Mouse (Mus musculus): Measurements from ENCODE around the gene Rfx1. TPM values are rescaled to one million over a fixed set of nuclear protein-coding genes. Genes with fewer than 3 reads are reported as not detected.
A peak's percentile ranks its signal among the peaks of the same experiment; 100 is the strongest.

Gene Rfx1
- polyA plus RNA-seq, 1 experiment from 2014 or later: 7.9 TPM

- no peaks in the 10 kb centered on the region; the same call in 1 of the 2 replicates for H3K4me1 ChIP-seq (ENCODE audit: control insufficient read depth, insufficient read depth, low read depth, low read length)
- H3K4me2 ChIP-seq (ENCODE audit: low read length): no peak overlapping the region
- no peaks in the 10 kb centered on the region; the same call in none of the 2 replicates for H3K27me3 ChIP-seq (replicated peaks; ENCODE audit: control insufficient read depth, insufficient read depth, low read length)
- H3K27ac ChIP-seq (ENCODE audit: low read depth, low read length): no peak overlapping the region
- no peaks in the 10 kb centered on the region for H3K9me3 ChIP-seq (ENCODE audit: control insufficient read depth, low read length)
- no peaks in the 10 kb centered on the region for H3K36me3 ChIP-seq (ENCODE audit: control insufficient read depth, insufficient read depth, low read length)
- WGBS: 89% methylated on average over 5 of the region's 5 CpGs
- ATAC-seq: no peak
- no peak overlapping the region for H3K4me3 ChIP-seq (ENCODE audit: low read length)
- H3K9ac ChIP-seq (ENCODE audit: low read depth, low read length): no peak overlapping the region
These were observed 37.4 kb upstream of the Rfx1 start for GRCm38 (mm10) chr8:84029272-84029671.

GRCm38 (mm10) chr8:84032777-84033176 is 33.9 kb upstream of the Rfx1 start:
- H3K4me3 ChIP-seq (ENCODE audit: low read length): no peak overlapping the region
- H3K4me2 ChIP-seq (ENCODE audit: low read length): no peak overlapping the region
- no peaks in the 10 kb centered on the region for H3K9me3 ChIP-seq (ENCODE audit: control insufficient read depth, low read length)
- ATAC-seq: no peak
- no peaks in the 10 kb centered on the region for H3K4me1 ChIP-seq (ENCODE audit: control insufficient read depth, insufficient read depth, low read depth, low read length)
- H3K27ac ChIP-seq (ENCODE audit: low read depth, low read length): no peak overlapping the region
- no peaks in the 10 kb centered on the region; the same call in 1 of the 2 replicates for H3K27me3 ChIP-seq (replicated peaks; ENCODE audit: control insufficient read depth, insufficient read depth, low read length)
- no peaks in the 10 kb centered on the region for H3K36me3 ChIP-seq (ENCODE audit: control insufficient read depth, insufficient read depth, low read length)
- WGBS: 74% methylated on average over 4 of the region's 4 CpGs
- no peak overlapping the region for H3K9ac ChIP-seq (ENCODE audit: low read depth, low read length)

GRCm38 (mm10) chr8:84038015-84038414 is 28.6 kb upstream of the Rfx1 start:
- ATAC-seq: no peak
- no peaks in the 10 kb centered on the region for H3K36me3 ChIP-seq (ENCODE audit: control insufficient read depth, insufficient read depth, low read length)
- no peak overlapping the region for H3K9ac ChIP-seq (ENCODE audit: low read depth, low read length)
- no peak overlapping the region for H3K27ac ChIP-seq (ENCODE audit: low read depth, low read length)
- no peak overlapping the region for H3K4me3 ChIP-seq (ENCODE audit: low read length)
- H3K27me3 ChIP-seq (replicated peaks; ENCODE audit: control insufficient read depth, insufficient read depth, low read length): peaks cover 22% of the 10 kb centered on the region
- peaks cover 10% of the 10 kb centered on the region for H3K4me1 ChIP-seq (ENCODE audit: control insufficient read depth, insufficient read depth, low read depth, low read length)
- WGBS: 72% methylated on average over 5 of the region's 5 CpGs
- H3K4me2 ChIP-seq (ENCODE audit: low read length): no peak overlapping the region
- no peaks in the 10 kb centered on the region for H3K9me3 ChIP-seq (ENCODE audit: control insufficient read depth, low read length)

DNA sequence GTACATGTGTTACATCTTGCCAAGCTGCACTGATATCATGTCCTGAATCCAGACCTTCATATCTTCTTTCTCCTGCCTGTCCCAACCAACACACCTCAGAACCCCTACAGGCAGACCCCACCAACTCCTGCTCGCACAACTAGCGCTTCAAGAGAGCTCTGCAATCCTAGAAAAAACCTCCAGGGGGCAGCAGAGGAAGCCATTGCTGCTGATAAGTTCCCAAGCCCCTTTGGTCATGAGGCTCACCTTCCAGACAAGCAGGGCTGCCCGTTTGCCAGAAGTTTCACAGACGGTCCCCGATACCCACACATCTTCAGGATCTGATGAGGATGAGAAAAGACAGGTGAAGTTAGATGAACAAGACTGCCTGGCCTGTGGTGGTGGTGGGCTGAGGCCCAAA is 27.6 kb upstream of the Rfx1 start:
- Histone ChIP-seq H3K4me3 (ENCODE audit: low read length) (no peak overlapping the region), H3K4me1 (ENCODE audit: control insufficient read depth, insufficient read depth, low read depth, low read length) (peaks cover 10% of the 10 kb centered on the region), H3K4me2 (ENCODE audit: low read length) (no peak overlapping the region), H3K9me3 (ENCODE audit: control insufficient read depth, low read length) (no peaks in the 10 kb centered on the region), H3K27me3 (replicated peaks; ENCODE audit: control insufficient read depth, insufficient read depth, low read length) (peaks cover 33% of the 10 kb centered on the region), H3K27ac (ENCODE audit: low read depth, low read length) (no peak overlapping the region), H3K36me3 (ENCODE audit: control insufficient read depth, insufficient read depth, low read length) (no peaks in the 10 kb centered on the region), H3K9ac (ENCODE audit: low read depth, low read length) (no peak overlapping the region)
- WGBS: 11% methylated on average over 5 of the region's 5 CpGs
- ATAC-seq: peak; percentile 28; the same call in 1 of the 2 replicates

DNA sequence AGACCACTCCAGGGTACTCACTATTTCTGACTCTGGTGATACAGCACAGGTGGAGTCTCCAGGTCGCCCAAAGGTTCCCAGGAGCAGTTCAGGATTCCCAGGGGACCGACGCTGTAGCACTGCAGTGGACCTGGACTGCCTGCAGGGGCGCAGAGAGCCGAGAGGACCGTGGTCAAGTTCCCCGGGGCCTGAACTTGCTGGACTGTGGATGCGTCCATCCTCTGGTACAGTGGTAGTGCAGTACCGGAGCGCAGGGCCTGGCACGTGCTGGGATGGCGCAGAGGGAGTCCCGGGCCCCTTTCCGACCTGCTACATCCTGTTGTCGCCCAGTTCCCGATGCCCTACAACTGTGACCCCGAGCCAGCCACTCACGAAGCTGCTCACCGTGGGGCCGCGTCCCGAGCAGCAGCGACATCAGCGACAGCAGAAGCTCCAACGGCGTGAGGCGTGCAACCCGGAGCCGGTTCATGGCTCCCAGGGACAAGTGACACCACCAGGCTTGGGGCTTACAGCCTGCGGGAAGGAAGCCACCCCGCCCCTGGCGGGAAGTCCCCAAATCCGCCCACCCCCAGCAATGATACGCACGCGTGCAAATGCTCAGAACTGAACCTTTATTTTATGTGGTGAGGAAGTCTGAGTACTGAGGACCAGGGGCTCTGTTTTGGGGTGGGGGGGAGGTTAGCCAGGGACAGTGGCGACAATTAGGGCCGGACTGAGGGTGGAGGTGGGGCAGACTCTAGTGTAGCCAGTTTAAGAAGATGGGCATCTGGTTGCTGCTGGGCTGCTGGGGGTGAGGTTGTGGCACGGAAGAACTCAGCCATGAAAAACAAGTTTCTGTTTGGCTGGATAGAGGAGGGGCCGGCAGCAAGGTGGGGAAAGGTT is 24.3 kb upstream of the Rfx1 start, which contains the start of gene Il27ra:
TSS of gene Il27ra (minus strand) at position 524 of the 882 bp plus-strand sequence.
- peak; percentile 63 for ATAC-seq
- H3K27me3 ChIP-seq (replicated peaks; ENCODE audit: control insufficient read depth, insufficient read depth, low read length): peaks cover 45% of the 10 kb centered on the region

DNA sequence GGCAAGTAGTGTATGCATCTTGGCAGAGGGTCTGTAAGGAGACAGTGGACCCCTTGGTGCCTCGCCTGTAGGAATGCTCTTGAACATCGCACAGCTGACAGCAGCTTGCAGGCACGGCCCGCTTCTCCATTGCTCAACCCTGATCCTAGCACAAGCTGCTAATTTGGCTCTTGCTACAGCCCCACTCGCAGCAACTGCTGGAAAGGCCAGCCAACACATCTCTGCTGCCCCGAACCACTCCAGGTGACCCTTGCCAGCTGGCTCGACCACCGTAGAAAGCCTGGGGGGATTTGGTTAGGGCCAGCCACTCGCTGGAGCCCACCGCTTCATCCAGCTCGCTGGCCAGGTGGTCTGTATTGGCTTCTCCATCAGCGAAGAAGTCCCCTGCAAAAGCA is 23.7 kb upstream of the Rfx1 start:
- ATAC-seq: peak; percentile 55; the same call in 1 of the 2 replicates
- no peak overlapping the region for H3K27ac ChIP-seq (ENCODE audit: low read depth, low read length)
- H3K4me2 ChIP-seq (ENCODE audit: low read length): peak overlapping the region; percentile 72
- no peaks in the 10 kb centered on the region for H3K9me3 ChIP-seq (ENCODE audit: control insufficient read depth, low read length)
- peaks cover 12% of the 10 kb centered on the region for H3K4me1 ChIP-seq (ENCODE audit: control insufficient read depth, insufficient read depth, low read depth, low read length)
- 22% methylated on average over 12 of the region's 12 CpGs for WGBS
- H3K9ac ChIP-seq (ENCODE audit: low read depth, low read length): no peak overlapping the region
- H3K27me3 ChIP-seq (replicated peaks; ENCODE audit: control insufficient read depth, insufficient read depth, low read length): peaks cover 45% of the 10 kb centered on the region
- H3K36me3 ChIP-seq (ENCODE audit: control insufficient read depth, insufficient read depth, low read length): no peaks in the 10 kb centered on the region
- H3K4me3 ChIP-seq (ENCODE audit: low read length): peak overlapping the region; percentile 36; the same call in 1 of the 2 replicates

More for the DNA sequence above, 24.3 kb upstream of the Rfx1 start, which contains the start of gene Il27ra:
- H3K4me2 ChIP-seq (ENCODE audit: low read length): peak within 1 kb of the TSS; percentile 72
- peak within 1 kb of the TSS; percentile 36 for H3K4me3 ChIP-seq (ENCODE audit: low read length)
- no peaks in the 10 kb centered on the region for H3K9me3 ChIP-seq (ENCODE audit: control insufficient read depth, low read length)
- H3K4me1 ChIP-seq (ENCODE audit: control insufficient read depth, insufficient read depth, low read depth, low read length): peaks cover 12% of the 10 kb centered on the region
- H3K36me3 ChIP-seq (ENCODE audit: control insufficient read depth, insufficient read depth, low read length): no peaks in the 10 kb centered on the region
- WGBS: 3% methylated on average over 40 of the region's 40 CpGs
- peak within 1 kb of the TSS; percentile 43 for H3K9ac ChIP-seq (ENCODE audit: low read depth, low read length)
- H3K27ac ChIP-seq (ENCODE audit: low read depth, low read length): no peak within 1 kb of the TSS

GRCm38 (mm10) chr8:84044103-84044502 is 22.5 kb upstream of the Rfx1 start:
- WGBS: 5% methylated on average over 7 of the region's 7 CpGs
- peaks cover 45% of the 10 kb centered on the region for H3K27me3 ChIP-seq (replicated peaks; ENCODE audit: control insufficient read depth, insufficient read depth, low read length)

GRCm38 (mm10) chr8:84044900-84045299 is 21.7 kb upstream of the Rfx1 start, which contains the start of gene Rln3:
Rln3 (minus strand) TSS chr8:84045000.
- Histone ChIP-seq H3K9me3 (ENCODE audit: control insufficient read depth, low read length) (no peaks in the 10 kb centered on the region), H3K36me3 (ENCODE audit: control insufficient read depth, insufficient read depth, low read length) (no peaks in the 10 kb centered on the region), H3K4me2 (ENCODE audit: low read length) (no peak within 1 kb of the TSS), H3K27ac (ENCODE audit: low read depth, low read length) (no peak within 1 kb of the TSS), H3K4me1 (ENCODE audit: control insufficient read depth, insufficient read depth, low read depth, low read length) (peaks cover 12% of the 10 kb centered on the region), H3K4me3 (ENCODE audit: low read length) (no peak within 1 kb of the TSS), H3K9ac (ENCODE audit: low read depth, low read length) (no peak within 1 kb of the TSS), H3K27me3 (replicated peaks; ENCODE audit: control insufficient read depth, insufficient read depth, low read length) (peaks cover 45% of the 10 kb centered on the region)
- no peak for ATAC-seq
- WGBS: 9% methylated on average over 9 of the region's 9 CpGs

More at GRCm38 (mm10) chr8:84044103-84044502, 22.5 kb upstream of the Rfx1 start:
- Histone ChIP-seq H3K9me3 (ENCODE audit: control insufficient read depth, low read length) (no peaks in the 10 kb centered on the region), H3K4me3 (ENCODE audit: low read length) (no peak overlapping the region), H3K27ac (ENCODE audit: low read depth, low read length) (no peak overlapping the region), H3K9ac (ENCODE audit: low read depth, low read length) (no peak overlapping the region), H3K4me2 (ENCODE audit: low read length) (no peak overlapping the region), H3K36me3 (ENCODE audit: control insufficient read depth, insufficient read depth, low read length) (no peaks in the 10 kb centered on the region), H3K4me1 (ENCODE audit: control insufficient read depth, insufficient read depth, low read depth, low read length) (peaks cover 12% of the 10 kb centered on the region)
- ATAC-seq: no peak

DNA sequence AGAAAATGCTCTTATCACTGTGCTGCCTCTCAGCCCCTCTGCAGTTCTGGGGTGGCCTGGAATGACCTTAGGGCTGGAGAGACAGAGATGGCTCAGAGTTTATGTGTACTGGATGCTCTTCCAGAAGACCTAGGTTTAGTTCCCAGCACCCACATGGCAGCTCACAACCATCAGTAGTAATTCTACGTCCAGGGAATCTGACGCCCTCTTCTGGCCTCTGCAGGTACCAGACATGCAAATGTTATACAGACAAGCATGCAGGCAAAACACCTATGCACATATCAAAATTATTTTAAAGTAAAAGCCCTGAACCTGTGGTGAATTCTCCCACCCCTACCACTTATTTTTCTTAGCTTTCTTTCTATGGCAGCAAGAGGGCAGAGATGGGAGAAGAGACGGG is 20.1 kb upstream of the Rfx1 start:
- no peak overlapping the region for H3K4me3 ChIP-seq (ENCODE audit: low read length)
- peaks cover 12% of the 10 kb centered on the region for H3K4me1 ChIP-seq (ENCODE audit: control insufficient read depth, insufficient read depth, low read depth, low read length)
- peaks cover 36% of the 10 kb centered on the region for H3K27me3 ChIP-seq (replicated peaks; ENCODE audit: control insufficient read depth, insufficient read depth, low read length)
- 89% methylated on average over 3 of the region's 3 CpGs for WGBS
- ATAC-seq: no peak
- H3K36me3 ChIP-seq (ENCODE audit: control insufficient read depth, insufficient read depth, low read length): no peaks in the 10 kb centered on the region
- no peak overlapping the region for H3K9ac ChIP-seq (ENCODE audit: low read depth, low read length)
- no peak overlapping the region for H3K4me2 ChIP-seq (ENCODE audit: low read length)
- H3K9me3 ChIP-seq (ENCODE audit: control insufficient read depth, low read length): no peaks in the 10 kb centered on the region
- H3K27ac ChIP-seq (ENCODE audit: low read depth, low read length): no peak overlapping the region

Measured in hindbrain, embryonic 16.5 days (tissue).